Mouse (Mus musculus): Measurements from ENCODE around the gene Foxd3. TPM values are rescaled to one million over a fixed set of nuclear protein-coding genes. Genes with fewer than 3 reads are reported as not detected.
A peak's percentile ranks its signal among the peaks of the same experiment; 100 is the strongest.

The Foxd3 gene
- polyA plus RNA-seq, 1 experiment from 2014 or later = 2.0 TPM

- peak overlapping the region; percentile 1; the same call in 1 of the 2 replicates for H3K4me3 ChIP-seq (ENCODE audit: low read depth, low read length)
- no peak overlapping the region for H3K4me2 ChIP-seq (ENCODE audit: low read depth, low read length)
- peaks cover 98% of the 10 kb centered on the region for H3K27me3 ChIP-seq (replicated peaks; ENCODE audit: control insufficient read depth, insufficient read depth, low read length)
- DNase-seq (ENCODE audit: low spot score) (no peak), ATAC-seq (ENCODE audit: low read depth) (no peak)
- H3K9ac ChIP-seq (ENCODE audit: low read depth, low read length) = no peak overlapping the region
- no peak overlapping the region for H3K27ac ChIP-seq (replicated peaks; ENCODE audit: low read depth, low read length)
- WGBS = under 1% methylated on average over 34 of the region's 36 CpGs
- H3K36me3 ChIP-seq (ENCODE audit: control insufficient read depth, insufficient read depth, low read length) = no peaks in the 10 kb centered on the region
- H3K4me1 ChIP-seq (ENCODE audit: control insufficient read depth, insufficient read depth, low read length) = peaks cover 8% of the 10 kb centered on the region; the same call in 1 of the 2 replicates
- no peaks in the 10 kb centered on the region for H3K9me3 ChIP-seq (ENCODE audit: control insufficient read depth, low read length)
Observed at GRCm38 (mm10) chr4:99653608-99654221, 2.4 kb upstream of the Foxd3 start.

DNA sequence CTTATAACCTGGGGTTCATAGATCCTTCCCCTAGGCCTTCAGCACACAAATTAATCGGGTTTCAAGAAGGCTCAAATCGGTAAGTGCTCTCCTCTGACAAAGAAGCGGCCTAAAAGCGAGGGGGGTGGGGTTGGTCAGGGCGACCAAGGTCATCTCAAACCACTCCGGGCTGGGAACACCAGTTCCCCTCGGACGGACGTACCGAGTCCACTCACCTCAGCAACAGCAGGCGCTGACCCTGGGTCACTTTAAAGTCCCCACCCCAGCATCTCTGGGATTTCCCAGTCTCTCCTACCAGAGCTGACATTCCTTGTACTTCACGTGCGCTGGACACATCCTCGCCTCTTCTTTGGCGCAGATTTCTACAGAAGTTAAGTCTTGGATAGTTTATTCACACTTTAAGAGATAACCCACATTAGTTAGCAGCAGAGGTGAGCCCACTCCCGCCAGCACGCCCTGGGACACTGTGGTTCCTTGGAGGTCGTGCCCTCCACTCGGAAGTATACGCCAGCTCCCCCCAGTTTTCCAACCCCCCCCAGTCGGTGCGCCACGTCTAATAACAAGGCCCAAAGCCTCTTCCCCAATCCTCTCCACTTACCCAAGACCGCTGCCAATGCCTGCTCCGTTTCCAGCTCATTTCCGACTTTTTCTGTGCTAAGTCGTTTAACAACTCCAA lies 1.3 kb upstream of the Foxd3 start:
- ATAC-seq (ENCODE audit: low read depth) = no peak

DNA sequence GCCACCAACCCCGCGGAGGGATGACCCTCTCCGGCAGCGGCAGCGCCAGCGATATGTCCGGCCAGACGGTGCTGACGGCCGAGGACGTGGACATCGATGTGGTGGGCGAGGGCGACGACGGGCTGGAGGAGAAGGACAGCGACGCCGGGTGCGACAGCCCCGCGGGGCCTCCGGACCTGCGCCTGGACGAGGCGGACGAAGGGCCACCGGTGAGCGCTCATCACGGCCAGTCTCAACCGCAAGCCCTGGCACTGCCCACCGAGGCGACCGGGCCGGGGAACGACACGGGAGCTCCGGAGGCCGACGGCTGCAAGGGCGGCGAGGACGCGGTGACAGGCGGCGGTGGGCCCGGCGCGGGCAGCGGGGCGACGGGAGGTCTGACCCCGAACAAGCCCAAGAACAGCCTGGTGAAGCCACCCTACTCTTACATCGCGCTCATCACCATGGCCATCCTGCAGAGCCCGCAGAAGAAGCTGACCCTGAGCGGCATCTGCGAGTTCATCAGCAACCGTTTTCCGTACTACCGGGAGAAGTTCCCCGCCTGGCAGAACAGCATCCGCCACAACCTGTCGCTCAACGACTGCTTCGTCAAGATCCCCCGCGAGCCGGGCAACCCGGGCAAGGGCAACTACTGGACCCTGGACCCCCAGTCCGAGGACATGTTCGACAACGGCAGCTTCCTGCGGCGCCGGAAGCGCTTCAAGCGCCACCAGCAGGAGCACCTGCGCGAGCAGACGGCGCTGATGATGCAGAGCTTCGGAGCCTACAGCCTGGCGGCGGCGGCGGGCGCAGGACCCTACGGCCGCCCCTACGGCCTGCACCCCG lies 718 bp downstream of the Foxd3 start:
- H3K27me3 ChIP-seq (replicated peaks; ENCODE audit: control insufficient read depth, insufficient read depth, low read length) = peaks cover 98% of the 10 kb centered on the region
- peak overlapping the region; percentile 36 for H3K4me2 ChIP-seq (ENCODE audit: low read depth, low read length)
- no peaks in the 10 kb centered on the region for H3K9me3 ChIP-seq (ENCODE audit: control insufficient read depth, low read length)
- WGBS = 0% methylated on average over 52 of the region's 92 CpGs
- no peak for ATAC-seq (ENCODE audit: low read depth)
- H3K9ac ChIP-seq (ENCODE audit: low read depth, low read length) = peak overlapping the region; percentile 40; the same call in 1 of the 2 replicates
- no peak overlapping the region for H3K27ac ChIP-seq (replicated peaks; ENCODE audit: low read depth, low read length)
- no peaks in the 10 kb centered on the region for H3K36me3 ChIP-seq (ENCODE audit: control insufficient read depth, insufficient read depth, low read length)
- peaks cover 8% of the 10 kb centered on the region; the same call in 1 of the 2 replicates for H3K4me1 ChIP-seq (ENCODE audit: control insufficient read depth, insufficient read depth, low read length)
- peak overlapping the region; percentile 33 for H3K4me3 ChIP-seq (ENCODE audit: low read depth, low read length)
- DNase-seq (ENCODE audit: low spot score) = no peak

More for the DNA sequence above, 1.3 kb upstream of the Foxd3 start:
- H3K4me3 ChIP-seq (ENCODE audit: low read depth, low read length) = no peak overlapping the region
- H3K9me3 ChIP-seq (ENCODE audit: control insufficient read depth, low read length) = no peaks in the 10 kb centered on the region
- no peak overlapping the region for H3K9ac ChIP-seq (ENCODE audit: low read depth, low read length)
- peaks cover 8% of the 10 kb centered on the region; the same call in 1 of the 2 replicates for H3K4me1 ChIP-seq (ENCODE audit: control insufficient read depth, insufficient read depth, low read length)
- no peak overlapping the region for H3K27ac ChIP-seq (replicated peaks; ENCODE audit: low read depth, low read length)
- no peaks in the 10 kb centered on the region for H3K36me3 ChIP-seq (ENCODE audit: control insufficient read depth, insufficient read depth, low read length)
- no peak for DNase-seq (ENCODE audit: low spot score)
- H3K4me2 ChIP-seq (ENCODE audit: low read depth, low read length) = no peak overlapping the region
- WGBS = 3% methylated on average over 27 of the region's 27 CpGs
- H3K27me3 ChIP-seq (replicated peaks; ENCODE audit: control insufficient read depth, insufficient read depth, low read length) = peaks cover 98% of the 10 kb centered on the region

GRCm38 (mm10) chr4:99657430-99657820 lies 1.3 kb downstream of the Foxd3 start:
- H3K4me1 ChIP-seq (ENCODE audit: control insufficient read depth, insufficient read depth, low read length) = peaks cover 8% of the 10 kb centered on the region; the same call in 1 of the 2 replicates
- no peaks in the 10 kb centered on the region for H3K36me3 ChIP-seq (ENCODE audit: control insufficient read depth, insufficient read depth, low read length)
- no peak overlapping the region for H3K27ac ChIP-seq (replicated peaks; ENCODE audit: low read depth, low read length)
- H3K4me2 ChIP-seq (ENCODE audit: low read depth, low read length) = peak overlapping the region; percentile 36
- H3K4me3 ChIP-seq (ENCODE audit: low read depth, low read length) = peak overlapping the region; percentile 33
- 1% methylated on average over 28 of the region's 62 CpGs for WGBS
- H3K9me3 ChIP-seq (ENCODE audit: control insufficient read depth, low read length) = no peaks in the 10 kb centered on the region
- no peak for ATAC-seq (ENCODE audit: low read depth)
- no peak for DNase-seq (ENCODE audit: low spot score)
- peaks cover 98% of the 10 kb centered on the region for H3K27me3 ChIP-seq (replicated peaks; ENCODE audit: control insufficient read depth, insufficient read depth, low read length)
- peak overlapping the region; percentile 40; the same call in 1 of the 2 replicates for H3K9ac ChIP-seq (ENCODE audit: low read depth, low read length)

- Histone ChIP-seq H3K27me3 (replicated peaks; ENCODE audit: control insufficient read depth, insufficient read depth, low read length) (peaks cover 98% of the 10 kb centered on the region), H3K9ac (ENCODE audit: low read depth, low read length) (no peak overlapping the region), H3K9me3 (ENCODE audit: control insufficient read depth, low read length) (no peaks in the 10 kb centered on the region), H3K4me1 (ENCODE audit: control insufficient read depth, insufficient read depth, low read length) (peaks cover 8% of the 10 kb centered on the region; the same call in 1 of the 2 replicates), H3K4me3 (ENCODE audit: low read depth, low read length) (peak overlapping the region; percentile 33), H3K36me3 (ENCODE audit: control insufficient read depth, insufficient read depth, low read length) (no peaks in the 10 kb centered on the region), H3K27ac (replicated peaks; ENCODE audit: low read depth, low read length) (no peak overlapping the region), H3K4me2 (ENCODE audit: low read depth, low read length) (peak overlapping the region; percentile 36)
- WGBS = under 1% methylated on average over 12 of the region's 41 CpGs
- DNase-seq (ENCODE audit: low spot score) = no peak
- no peak for ATAC-seq (ENCODE audit: low read depth)
Observed at GRCm38 (mm10) chr4:99657831-99658470, 1.9 kb downstream of the Foxd3 start.

GRCm38 (mm10) chr4:99658881-99659280 lies 2.8 kb downstream of the Foxd3 start:
- WGBS = 14% methylated on average over 6 of the region's 6 CpGs
- ATAC-seq (ENCODE audit: low read depth) = no peak

DNA sequence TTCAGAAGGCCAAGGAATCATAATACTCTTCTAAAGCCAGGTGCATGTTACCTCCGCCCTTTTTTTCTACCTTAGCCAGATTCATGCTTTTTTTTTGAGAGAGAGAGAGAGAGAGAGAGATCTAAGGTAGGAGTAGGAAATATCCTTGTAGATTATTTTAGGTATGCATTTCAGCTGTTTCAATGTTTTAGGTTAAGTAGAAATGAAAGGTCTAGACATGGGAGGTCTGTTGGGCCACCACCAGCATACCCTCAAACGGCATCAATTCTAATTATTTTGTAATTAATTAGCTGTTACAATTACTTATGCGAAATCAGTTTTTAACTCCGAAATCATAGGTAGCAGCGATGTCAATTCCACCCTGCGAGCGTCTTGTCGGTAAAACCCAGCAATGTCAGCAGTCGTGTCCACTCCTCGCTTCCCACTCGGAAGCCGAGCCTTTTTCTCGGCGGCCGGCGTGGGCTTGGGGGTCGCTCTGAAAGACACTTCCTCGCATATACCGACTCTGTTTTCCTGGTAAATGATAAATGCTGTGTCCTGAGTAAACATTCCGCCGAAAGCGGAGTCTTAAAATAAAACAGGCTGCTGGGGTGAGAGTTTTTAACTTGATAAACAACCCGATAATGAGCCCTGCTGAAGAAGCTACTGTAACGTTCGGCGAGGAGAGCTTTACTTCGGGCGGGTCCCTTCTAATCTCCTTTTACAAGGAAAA lies 3.4 kb downstream of the Foxd3 start:
- H3K4me3 ChIP-seq (ENCODE audit: low read depth, low read length) = no peak overlapping the region; the same call in 1 of the 2 replicates
- ATAC-seq (ENCODE audit: low read depth) = no peak
- no peak overlapping the region for H3K27ac ChIP-seq (replicated peaks; ENCODE audit: low read depth, low read length)
- peaks cover 8% of the 10 kb centered on the region; the same call in 1 of the 2 replicates for H3K4me1 ChIP-seq (ENCODE audit: control insufficient read depth, insufficient read depth, low read length)
- WGBS = 1% methylated on average over 28 of the region's 28 CpGs
- H3K9ac ChIP-seq (ENCODE audit: low read depth, low read length) = no peak overlapping the region
- no peak overlapping the region for H3K4me2 ChIP-seq (ENCODE audit: low read depth, low read length)
- DNase-seq (ENCODE audit: low spot score) = no peak
- no peaks in the 10 kb centered on the region for H3K36me3 ChIP-seq (ENCODE audit: control insufficient read depth, insufficient read depth, low read length)
- H3K9me3 ChIP-seq (ENCODE audit: control insufficient read depth, low read length) = no peaks in the 10 kb centered on the region
- H3K27me3 ChIP-seq (replicated peaks; ENCODE audit: control insufficient read depth, insufficient read depth, low read length) = peaks cover 98% of the 10 kb centered on the region

More at GRCm38 (mm10) chr4:99658881-99659280, 2.8 kb downstream of the Foxd3 start:
- no peaks in the 10 kb centered on the region for H3K9me3 ChIP-seq (ENCODE audit: control insufficient read depth, low read length)
- H3K9ac ChIP-seq (ENCODE audit: low read depth, low read length) = no peak overlapping the region
- H3K4me2 ChIP-seq (ENCODE audit: low read depth, low read length) = no peak overlapping the region
- H3K4me3 ChIP-seq (ENCODE audit: low read depth, low read length) = no peak overlapping the region
- DNase-seq (ENCODE audit: low spot score) = no peak
- H3K27me3 ChIP-seq (replicated peaks; ENCODE audit: control insufficient read depth, insufficient read depth, low read length) = peaks cover 98% of the 10 kb centered on the region
- no peaks in the 10 kb centered on the region for H3K36me3 ChIP-seq (ENCODE audit: control insufficient read depth, insufficient read depth, low read length)
- peaks cover 8% of the 10 kb centered on the region; the same call in 1 of the 2 replicates for H3K4me1 ChIP-seq (ENCODE audit: control insufficient read depth, insufficient read depth, low read length)
- H3K27ac ChIP-seq (replicated peaks; ENCODE audit: low read depth, low read length) = no peak overlapping the region
